Mouse (Mus musculus) forebrain, embryonic 16.5 days (tissue): Measurements from ENCODE around the gene Gm20388. TPM values are rescaled to one million over a fixed set of nuclear protein-coding genes. Genes with fewer than 3 reads are reported as not detected.
A peak's percentile ranks its signal among the peaks of the same experiment; 100 is the strongest.

Experiments used
- ATAC-seq: fragments of 200-750 bp; cut with Nextera tagmentation; 2 replicates; pipeline ENCODE4 v1.8.0; 2017; ENCODE audit warnings: mild to moderate bottlenecking, moderate library complexity
- H3K27ac ChIP-seq: fragments of 300-500 bp; sonication (generic); 2 replicates; pipeline ENCODE4 v1.5.1; 2014; ENCODE audit warnings: low read length, control low read depth
- H3K27me3 ChIP-seq: fragments of 300-500 bp; sonication (generic); replicated peaks from 2 replicates; pipeline ENCODE4 v1.6.1; 2014; ENCODE audit warnings: low read length; ENCODE audit not compliant: control insufficient read depth, insufficient read depth
- H3K36me3 ChIP-seq: fragments of 300-500 bp; sonication (generic); 2 replicates; pipeline ENCODE4 v1.6.1; 2014; ENCODE audit not compliant: control insufficient read depth, insufficient read depth
- H3K4me1 ChIP-seq: fragments of 300-500 bp; sonication (generic); replicated peaks from 2 replicates; pipeline ENCODE4 v1.6.1; 2014; ENCODE audit warnings: low read length; ENCODE audit not compliant: control insufficient read depth, insufficient read depth
- H3K4me2 ChIP-seq: fragments of 300-500 bp; sonication (generic); 2 replicates; pipeline ENCODE4 v1.6.1; 2014; ENCODE audit warnings: mild to moderate bottlenecking, low read length, control low read depth
- H3K4me3 ChIP-seq: fragments of 300-500 bp; sonication (generic); replicated peaks from 2 replicates; pipeline ENCODE4 v1.5.1; 2014; ENCODE audit warnings: mild to moderate bottlenecking, low read length, control low read depth
- H3K9ac ChIP-seq: fragments of 300-500 bp; sonication (generic); replicated peaks from 2 replicates; pipeline ENCODE4 v1.6.1; 2014; ENCODE audit warnings: low read depth, low read length, control low read depth
- H3K9me3 ChIP-seq: fragments of 300-500 bp; sonication (generic); 2 replicates; pipeline ENCODE4 v1.6.1; 2016; ENCODE audit warnings: low read length; ENCODE audit not compliant: control insufficient read depth
- WGBS: fragments of 180-500 bp; shearing (Covaris S2); extraction: QIAGEN DNeasy Blood & Tissue Kit; methylation state at CpG from one replicate; pipeline ENCODE4 v1.1.7; 2014; 5-methylcytosine and 5-hydroxymethylcytosine counted together
- polyA plus RNA-seq: library from polyadenylated mRNA; unstranded; fragments of >200 nt; fragmentation: Nextera tagmentation; extraction: Ambion mirVana; gene quantifications from 2 replicates; pipeline ENCODE4 v1.2.1, GENCODE M21; 2015

Gm20388 gene
- polyA plus RNA-seq, 1 experiment from 2014 or later, result 4.7 TPM

DNA sequence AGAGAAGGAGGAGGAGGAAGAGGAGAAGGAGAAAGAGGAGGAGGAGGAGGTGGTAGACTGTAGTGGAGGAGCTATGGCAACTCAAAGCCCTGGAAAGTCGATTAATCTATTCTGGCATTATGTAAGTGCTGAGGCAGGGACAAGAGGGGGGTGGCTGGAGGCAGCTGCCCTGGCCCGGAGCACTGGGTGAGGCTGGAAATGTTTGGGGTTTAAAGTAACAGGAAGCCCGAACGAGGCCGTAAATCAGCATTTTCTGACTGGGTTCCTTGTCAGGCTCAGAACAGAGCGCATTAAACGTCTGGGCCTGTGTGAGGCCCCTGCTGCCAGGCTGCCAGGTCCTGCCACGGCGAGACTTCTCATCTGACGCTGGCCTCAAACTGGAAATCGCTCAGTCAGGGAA lies 1458.2 kb downstream of the Gm20388 start:
- Histone ChIP-seq H3K9me3 (no peaks in the 10 kb centered on the region), H3K27me3 (no peaks in the 10 kb centered on the region), H3K4me2 (no peak overlapping the region), H3K4me3 (no peak overlapping the region), H3K36me3 (no peaks in the 10 kb centered on the region), H3K27ac (no peak overlapping the region), H3K4me1 (no peaks in the 10 kb centered on the region), H3K9ac (no peak overlapping the region)
- WGBS, result 58% methylated on average over 11 of the region's 11 CpGs
- ATAC-seq, result no peak

- H3K27ac ChIP-seq, result no peak overlapping the region
- no peaks in the 10 kb centered on the region for H3K9me3 ChIP-seq
- no peak for ATAC-seq
- H3K27me3 ChIP-seq, result no peaks in the 10 kb centered on the region
- no peak overlapping the region for H3K9ac ChIP-seq
- H3K4me1 ChIP-seq, result no peaks in the 10 kb centered on the region
- H3K36me3 ChIP-seq, result no peaks in the 10 kb centered on the region
- no peak overlapping the region for H3K4me3 ChIP-seq
- H3K4me2 ChIP-seq, result no peak overlapping the region
- WGBS, result 82% methylated on average over 11 of the region's 11 CpGs
These were observed 1458.7 kb downstream of the Gm20388 start for GRCm38 (mm10) chr8:121369378-121369777.

GRCm38 (mm10) chr8:121371287-121371686 lies 1460.6 kb downstream of the Gm20388 start:
- Histone ChIP-seq H3K4me1 (0 out of 2 replicates have a peak, but pooled peaks cover 3% of the 10 kb centered on the region), H3K27me3 (no peaks in the 10 kb centered on the region), H3K36me3 (no peaks in the 10 kb centered on the region), H3K9ac (no peak overlapping the region), H3K4me3 (no peak overlapping the region), H3K27ac (no peak overlapping the region), H3K4me2 (no peak overlapping the region), H3K9me3 (no peaks in the 10 kb centered on the region)
- 73% methylated on average over 9 of the region's 9 CpGs for WGBS
- no peak for ATAC-seq

DNA sequence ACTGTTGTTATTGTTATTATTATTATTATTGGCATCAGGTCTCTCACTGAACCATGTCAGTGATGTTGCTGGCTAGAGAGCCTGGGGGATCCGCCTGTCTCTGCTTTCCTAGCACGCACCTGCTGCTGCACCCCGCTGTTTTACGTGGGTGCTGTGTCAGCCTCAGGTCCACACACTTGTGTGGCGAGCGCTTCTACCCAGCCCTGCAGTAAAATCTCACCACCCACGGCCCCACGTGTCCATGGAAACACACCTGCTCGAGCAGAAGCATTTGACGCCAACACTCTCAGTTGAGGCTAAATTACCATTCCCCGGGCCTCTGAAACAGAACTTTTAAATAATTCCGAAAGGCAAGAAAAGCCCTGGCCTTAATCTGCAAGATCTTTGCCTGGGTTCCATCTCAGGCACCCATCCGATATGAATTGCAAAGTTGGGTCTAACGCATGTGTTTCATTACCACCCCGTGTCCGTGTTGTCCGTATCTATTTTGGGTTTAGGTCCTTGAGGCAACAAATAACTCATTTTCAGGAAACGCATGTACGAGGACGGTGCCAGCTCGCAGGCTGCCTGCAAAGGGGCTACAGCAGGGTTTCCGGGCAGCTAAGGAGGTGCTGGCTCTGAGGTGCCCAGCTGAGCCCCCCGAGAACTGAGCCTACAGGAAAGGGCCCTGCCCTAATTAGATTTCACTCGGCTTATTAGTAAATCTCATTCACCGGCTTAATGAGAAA lies 1461.4 kb downstream of the Gm20388 start:
- no peak overlapping the region for H3K9ac ChIP-seq
- H3K4me2 ChIP-seq, result no peak overlapping the region
- no peak overlapping the region for H3K4me3 ChIP-seq
- H3K36me3 ChIP-seq, result no peaks in the 10 kb centered on the region
- 0 out of 2 replicates have a peak, but pooled peaks cover 3% of the 10 kb centered on the region for H3K4me1 ChIP-seq
- 68% methylated on average over 25 of the region's 25 CpGs for WGBS
- no peaks in the 10 kb centered on the region for H3K27me3 ChIP-seq
- no peak for ATAC-seq
- no peaks in the 10 kb centered on the region for H3K9me3 ChIP-seq
- no peak overlapping the region for H3K27ac ChIP-seq

GRCm38 (mm10) chr8:121372639-121372986 lies 1462.0 kb downstream of the Gm20388 start:
- Histone ChIP-seq H3K9ac (no peak overlapping the region), H3K4me1 (peaks cover 5% of the 10 kb centered on the region; the same call in 1 of the 2 replicates), H3K4me2 (no peak overlapping the region), H3K27me3 (no peaks in the 10 kb centered on the region), H3K27ac (no peak overlapping the region), H3K9me3 (no peaks in the 10 kb centered on the region), H3K36me3 (no peaks in the 10 kb centered on the region), H3K4me3 (no peak overlapping the region)
- WGBS, result 42% methylated on average over 10 of the region's 10 CpGs
- no peak for ATAC-seq

- Histone ChIP-seq H3K9me3 (no peaks in the 10 kb centered on the region), H3K27ac (no peak overlapping the region), H3K27me3 (no peaks in the 10 kb centered on the region), H3K36me3 (no peaks in the 10 kb centered on the region), H3K4me3 (no peak overlapping the region), H3K9ac (no peak overlapping the region), H3K4me2 (no peak overlapping the region), H3K4me1 (peaks cover 7% of the 10 kb centered on the region; the same call in 1 of the 2 replicates)
- ATAC-seq, result no peak
- 30% methylated on average over 9 of the region's 9 CpGs for WGBS
These were observed 1463.6 kb downstream of the Gm20388 start for GRCm38 (mm10) chr8:121374284-121374683.

- Histone ChIP-seq H3K4me2 (no peak overlapping the region), H3K9ac (no peak overlapping the region), H3K36me3 (no peaks in the 10 kb centered on the region), H3K4me3 (no peak overlapping the region), H3K27me3 (no peaks in the 10 kb centered on the region), H3K27ac (no peak overlapping the region), H3K9me3 (no peaks in the 10 kb centered on the region), H3K4me1 (peaks cover 7% of the 10 kb centered on the region; the same call in 1 of the 2 replicates)
- ATAC-seq, result peak; percentile 38; the same call in 1 of the 2 replicates
- 2% methylated on average over 8 of the region's 8 CpGs for WGBS
These were observed 1464.1 kb downstream of the Gm20388 start for GRCm38 (mm10) chr8:121374777-121375176.

- no peaks in the 10 kb centered on the region for H3K27me3 ChIP-seq
- no peak overlapping the region for H3K4me3 ChIP-seq
- H3K9me3 ChIP-seq, result no peaks in the 10 kb centered on the region
- no peak overlapping the region for H3K9ac ChIP-seq
- WGBS, result 86% methylated on average over 10 of the region's 10 CpGs
- H3K36me3 ChIP-seq, result no peaks in the 10 kb centered on the region
- H3K4me1 ChIP-seq, result peaks cover 7% of the 10 kb centered on the region; the same call in 1 of the 2 replicates
- H3K4me2 ChIP-seq, result no peak overlapping the region
- no peak for ATAC-seq
- H3K27ac ChIP-seq, result no peak overlapping the region
These were observed 1465.7 kb downstream of the Gm20388 start for GRCm38 (mm10) chr8:121376116-121376950.

GRCm38 (mm10) chr8:121377680-121378079 lies 1467.0 kb downstream of the Gm20388 start:
- no peak overlapping the region for H3K4me3 ChIP-seq
- no peaks in the 10 kb centered on the region for H3K36me3 ChIP-seq
- no peak overlapping the region for H3K4me2 ChIP-seq
- no peaks in the 10 kb centered on the region for H3K9me3 ChIP-seq
- no peaks in the 10 kb centered on the region for H3K27me3 ChIP-seq
- peaks cover 7% of the 10 kb centered on the region for H3K4me1 ChIP-seq
- WGBS, result 18% methylated on average over 10 of the region's 10 CpGs
- no peak overlapping the region for H3K9ac ChIP-seq
- H3K27ac ChIP-seq, result no peak overlapping the region
- no peak for ATAC-seq
